Mouse (Mus musculus) kidney, embryonic 15.5 days (tissue): ENCODE results near the gene Fubp1. TPM values are rescaled to one million over a fixed set of nuclear protein-coding genes. Genes with fewer than 3 reads are reported as not detected.

Experiments used
- ATAC-seq: fragments of 200-750 bp; cut with Nextera tagmentation; replicated peaks from 2 replicates; pipeline ENCODE4 v1.8.0; 2017; ENCODE audit warnings: moderate TSS enrichment; ENCODE audit not compliant: low FRiP score
- H3K27ac ChIP-seq: fragments of 300-500 bp; sonication (generic); 2 replicates; pipeline ENCODE4 v1.5.1; 2015; ENCODE audit warnings: mild to moderate bottlenecking, inconsistent platforms
- H3K27me3 ChIP-seq: fragments of 300-500 bp; sonication (generic); 2 replicates; pipeline ENCODE4 v1.6.1; 2015; ENCODE audit warnings: inconsistent platforms
- H3K36me3 ChIP-seq: fragments of 300-500 bp; sonication (generic); 2 replicates; pipeline ENCODE4 v1.6.1; 2015; ENCODE audit warnings: inconsistent platforms
- H3K4me1 ChIP-seq: fragments of 300-500 bp; sonication (generic); 2 replicates; pipeline ENCODE4 v1.6.1; 2015; ENCODE audit warnings: inconsistent platforms
- H3K4me2 ChIP-seq: fragments of 300-500 bp; sonication (generic); 2 replicates; pipeline ENCODE4 v1.6.1; 2015; ENCODE audit warnings: moderate library complexity, mild to moderate bottlenecking, inconsistent platforms
- H3K4me3 ChIP-seq: fragments of 300-500 bp; sonication (generic); replicated peaks from 2 replicates; pipeline ENCODE4 v1.5.1; 2015; ENCODE audit warnings: mild to moderate bottlenecking, inconsistent platforms
- H3K9ac ChIP-seq: fragments of 300-500 bp; sonication (generic); 2 replicates; pipeline ENCODE4 v1.6.1; 2015; ENCODE audit warnings: mild to moderate bottlenecking, inconsistent platforms
- H3K9me3 ChIP-seq: fragments of 300-500 bp; sonication (generic); replicated peaks from 2 replicates; pipeline ENCODE4 v1.6.1; 2016; ENCODE audit warnings: inconsistent platforms
- WGBS: fragments of 180-500 bp; shearing (Covaris S2); methylation state at CpG from one replicate; pipeline ENCODE4 v1.1.7; 2015; ENCODE audit warnings: mixed read lengths; 5-methylcytosine and 5-hydroxymethylcytosine counted together
- polyA plus RNA-seq: library from polyadenylated mRNA; unstranded; fragments of >200 nt; fragmentation: Nextera tagmentation; extraction: Ambion mirVana; gene quantifications from 2 replicates; pipeline ENCODE4 v1.2.1, GENCODE M21; 2015

The Fubp1 gene
- polyA plus RNA-seq, 1 experiment from 2014 or later, result 301 TPM

GRCm38 (mm10) chr3:152265351-152266035 is 55.3 kb downstream of the Fubp1 start:
- Histone ChIP-seq H3K36me3 (no peaks in the 10 kb centered on the region), H3K4me1 (peaks cover 28% of the 10 kb centered on the region), H3K27ac (peak overlapping the region; percentile 15; the same call in 1 of the 2 replicates), H3K4me3 (peak overlapping the region; percentile 61), H3K9me3 (no peaks in the 10 kb centered on the region), H3K4me2 (peak overlapping the region; percentile 98), H3K27me3 (peaks cover 58% of the 10 kb centered on the region), H3K9ac (peak overlapping the region; percentile 64)
- under 1% methylated on average over 63 of the region's 63 CpGs for WGBS
- ATAC-seq, result peak; percentile 88

- Histone ChIP-seq H3K27me3 (peaks cover 58% of the 10 kb centered on the region), H3K27ac (peak within 1 kb of the TSS; percentile 15; the same call in 1 of the 2 replicates), H3K9ac (peak within 1 kb of the TSS; percentile 64), H3K4me3 (peak within 1 kb of the TSS; percentile 61), H3K9me3 (no peaks in the 10 kb centered on the region), H3K4me1 (peaks cover 28% of the 10 kb centered on the region), H3K36me3 (no peaks in the 10 kb centered on the region), H3K4me2 (peak within 1 kb of the TSS; percentile 98)
- WGBS, result 6% methylated on average over 13 of the region's 13 CpGs
- peak; percentile 12; the same call in 1 of the 2 replicates for ATAC-seq
Measured at GRCm38 (mm10) chr3:152266036-152266421, 55.8 kb downstream of the Fubp1 start, which contains the start of gene Nexn. Gene Nexn, minus strand, starts transcription at chr3:152266350.

DNA sequence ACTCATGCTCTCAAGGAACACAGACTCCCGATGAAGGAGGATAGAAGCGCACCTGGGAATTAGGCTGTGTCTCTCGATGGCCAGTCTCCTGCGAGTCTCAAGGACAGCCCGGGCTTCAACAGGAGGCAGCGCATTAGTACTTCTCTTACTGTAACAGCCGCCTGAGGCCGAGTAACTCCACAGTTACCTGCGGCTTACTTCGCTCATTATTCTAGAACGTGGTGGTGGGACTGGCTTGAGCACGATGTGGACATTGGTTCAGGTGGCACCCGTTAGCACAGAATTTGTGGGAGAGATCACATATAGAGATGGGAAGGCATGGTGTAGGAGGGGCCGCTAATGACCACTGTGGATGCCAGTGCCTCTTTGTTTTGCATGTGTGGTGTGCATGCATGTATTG is 57.9 kb downstream of the Fubp1 start:
- peaks cover 50% of the 10 kb centered on the region for H3K27me3 ChIP-seq
- H3K4me2 ChIP-seq, result no peak overlapping the region
- H3K27ac ChIP-seq, result no peak overlapping the region
- peaks cover 21% of the 10 kb centered on the region for H3K4me1 ChIP-seq
- ATAC-seq, result no peak
- H3K36me3 ChIP-seq, result no peaks in the 10 kb centered on the region
- H3K4me3 ChIP-seq, result no peak overlapping the region
- WGBS, result 92% methylated on average over 14 of the region's 14 CpGs
- no peak overlapping the region for H3K9ac ChIP-seq
- no peaks in the 10 kb centered on the region for H3K9me3 ChIP-seq

GRCm38 (mm10) chr3:152271071-152271710 is 61.0 kb downstream of the Fubp1 start:
- WGBS, result 86% methylated on average over 10 of the region's 10 CpGs
- Histone ChIP-seq H3K9me3 (no peaks in the 10 kb centered on the region), H3K27me3 (peaks cover 24% of the 10 kb centered on the region), H3K4me1 (peaks cover 6% of the 10 kb centered on the region), H3K4me2 (no peak overlapping the region), H3K9ac (no peak overlapping the region), H3K36me3 (peaks cover 4% of the 10 kb centered on the region; the same call in 1 of the 2 replicates), H3K4me3 (no peak overlapping the region), H3K27ac (no peak overlapping the region)
- no peak for ATAC-seq

- WGBS, result 85% methylated on average over 6 of the region's 6 CpGs
- no peaks in the 10 kb centered on the region for H3K4me1 ChIP-seq
- ATAC-seq, result no peak
- no peak overlapping the region for H3K4me2 ChIP-seq
- H3K9ac ChIP-seq, result no peak overlapping the region
- H3K27me3 ChIP-seq, result peaks cover 17% of the 10 kb centered on the region
- no peaks in the 10 kb centered on the region for H3K9me3 ChIP-seq
- H3K36me3 ChIP-seq, result peaks cover 9% of the 10 kb centered on the region; the same call in 1 of the 2 replicates
- no peak overlapping the region for H3K4me3 ChIP-seq
- H3K27ac ChIP-seq, result no peak overlapping the region
Measured at GRCm38 (mm10) chr3:152271876-152272275, 61.7 kb downstream of the Fubp1 start.

DNA sequence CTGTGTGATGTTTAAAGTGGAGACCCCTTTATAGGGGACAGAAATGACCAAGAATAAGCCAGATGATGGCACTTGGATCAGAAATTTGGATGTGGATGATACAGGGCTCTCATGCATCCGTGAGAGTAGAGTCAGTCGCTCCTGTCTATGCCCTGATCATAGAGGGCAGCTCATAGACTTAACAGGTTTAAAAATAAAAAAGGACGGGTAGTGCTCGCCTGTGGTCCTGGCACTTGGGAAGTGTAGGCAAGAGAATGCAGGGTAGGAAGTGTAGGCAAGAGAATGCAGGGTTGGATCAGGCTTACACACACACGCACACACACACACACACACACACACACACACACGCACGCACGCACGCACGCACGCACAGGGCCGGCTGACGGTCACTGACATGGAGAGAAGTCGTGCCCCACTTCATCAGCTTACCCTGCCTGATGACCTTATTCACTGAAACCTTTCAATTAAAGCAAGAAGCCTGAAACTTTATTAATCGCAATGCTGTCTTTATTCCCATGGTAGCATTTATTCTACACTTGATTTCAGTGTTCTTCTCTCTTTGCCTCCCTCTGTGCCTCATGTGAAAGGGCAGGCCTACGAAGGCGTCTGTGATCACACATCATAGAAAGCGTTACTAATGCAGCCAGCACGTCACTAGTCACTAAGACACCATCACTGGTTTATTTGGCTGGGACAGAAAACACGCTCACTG is 62.9 kb downstream of the Fubp1 start:
- Histone ChIP-seq H3K9me3 (no peaks in the 10 kb centered on the region), H3K27me3 (peaks cover 4% of the 10 kb centered on the region; the same call in 1 of the 2 replicates), H3K36me3 (peaks cover 9% of the 10 kb centered on the region; the same call in 1 of the 2 replicates), H3K4me3 (no peak overlapping the region), H3K27ac (no peak overlapping the region), H3K4me1 (no peaks in the 10 kb centered on the region), H3K9ac (no peak overlapping the region), H3K4me2 (no peak overlapping the region)
- no peak for ATAC-seq
- 83% methylated on average over 20 of the region's 20 CpGs for WGBS

DNA sequence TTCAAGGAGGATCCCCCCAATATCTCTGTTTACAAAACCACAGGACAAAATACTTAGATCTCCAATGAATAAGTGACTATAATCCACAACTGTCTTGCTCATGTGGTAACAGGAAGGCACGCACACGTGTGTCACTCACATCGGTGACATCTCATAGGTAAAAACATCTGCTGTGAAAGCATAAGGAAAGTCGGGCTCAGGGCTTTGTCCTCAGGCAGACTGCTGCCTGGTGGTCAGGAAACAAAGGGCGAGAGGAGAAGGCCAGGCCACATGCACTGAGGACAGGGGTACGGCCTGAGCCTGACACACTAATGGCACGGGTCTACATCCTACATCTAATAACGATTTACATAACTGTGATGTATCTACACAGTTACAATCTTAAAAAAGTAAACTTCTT is 64.8 kb downstream of the Fubp1 start:
- WGBS, result 81% methylated on average over 8 of the region's 8 CpGs
- no peak overlapping the region for H3K27ac ChIP-seq
- H3K4me3 ChIP-seq, result no peak overlapping the region

GRCm38 (mm10) chr3:152276935-152277334 is 66.7 kb downstream of the Fubp1 start:
- H3K27ac ChIP-seq, result no peak overlapping the region

More for the DNA sequence above, 64.8 kb downstream of the Fubp1 start:
- H3K4me2 ChIP-seq, result no peak overlapping the region
- peaks cover 9% of the 10 kb centered on the region; the same call in 1 of the 2 replicates for H3K36me3 ChIP-seq
- H3K9me3 ChIP-seq, result no peaks in the 10 kb centered on the region
- H3K9ac ChIP-seq, result no peak overlapping the region
- no peaks in the 10 kb centered on the region for H3K27me3 ChIP-seq
- no peaks in the 10 kb centered on the region for H3K4me1 ChIP-seq
- no peak for ATAC-seq

DNA sequence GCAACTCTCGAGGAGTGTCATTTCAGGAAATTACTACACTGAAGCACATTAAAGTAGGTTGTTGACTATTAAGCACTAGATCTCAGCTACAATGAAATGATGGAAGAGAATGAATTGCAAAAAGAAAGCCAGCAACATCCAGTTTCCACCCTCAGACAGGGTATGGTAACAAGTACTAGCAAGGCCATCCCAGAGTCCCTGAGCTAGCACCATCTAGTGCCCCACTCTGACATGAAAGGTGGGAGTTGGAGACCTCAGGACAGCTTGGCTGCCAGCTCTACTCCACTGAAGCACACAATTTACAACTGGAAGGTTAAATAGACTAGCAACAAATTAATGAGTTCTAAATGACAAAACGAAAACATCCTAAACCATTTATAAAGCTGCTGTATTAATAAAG is 67.7 kb downstream of the Fubp1 start:
- peaks cover 25% of the 10 kb centered on the region for H3K36me3 ChIP-seq
- H3K4me3 ChIP-seq, result no peak overlapping the region
- H3K9ac ChIP-seq, result no peak overlapping the region
- H3K9me3 ChIP-seq, result no peaks in the 10 kb centered on the region
- no peaks in the 10 kb centered on the region for H3K27me3 ChIP-seq
- no peak overlapping the region for H3K27ac ChIP-seq
- H3K4me2 ChIP-seq, result no peak overlapping the region
- H3K4me1 ChIP-seq, result no peaks in the 10 kb centered on the region
- peak; percentile 78; the same call in 1 of the 2 replicates for ATAC-seq
- WGBS, result 52% methylated on average over 2 of the region's 2 CpGs

More at GRCm38 (mm10) chr3:152276935-152277334, 66.7 kb downstream of the Fubp1 start:
- H3K4me3 ChIP-seq, result no peak overlapping the region
- 95% methylated on average over 3 of the region's 3 CpGs for WGBS
- no peaks in the 10 kb centered on the region for H3K4me1 ChIP-seq
- no peak overlapping the region for H3K9ac ChIP-seq
- ATAC-seq, result no peak
- no peaks in the 10 kb centered on the region for H3K27me3 ChIP-seq
- H3K4me2 ChIP-seq, result no peak overlapping the region
- peaks cover 19% of the 10 kb centered on the region for H3K36me3 ChIP-seq
- no peaks in the 10 kb centered on the region for H3K9me3 ChIP-seq

GRCm38 (mm10) chr3:152278431-152278830 is 68.2 kb downstream of the Fubp1 start:
- Histone ChIP-seq H3K27me3 (no peaks in the 10 kb centered on the region), H3K4me1 (no peaks in the 10 kb centered on the region), H3K27ac (no peak overlapping the region), H3K9ac (no peak overlapping the region), H3K4me2 (no peak overlapping the region), H3K4me3 (no peak overlapping the region), H3K36me3 (peaks cover 29% of the 10 kb centered on the region), H3K9me3 (no peaks in the 10 kb centered on the region)
- ATAC-seq, result peak; percentile 70
- WGBS, result 24% methylated on average over 2 of the region's 2 CpGs

DNA sequence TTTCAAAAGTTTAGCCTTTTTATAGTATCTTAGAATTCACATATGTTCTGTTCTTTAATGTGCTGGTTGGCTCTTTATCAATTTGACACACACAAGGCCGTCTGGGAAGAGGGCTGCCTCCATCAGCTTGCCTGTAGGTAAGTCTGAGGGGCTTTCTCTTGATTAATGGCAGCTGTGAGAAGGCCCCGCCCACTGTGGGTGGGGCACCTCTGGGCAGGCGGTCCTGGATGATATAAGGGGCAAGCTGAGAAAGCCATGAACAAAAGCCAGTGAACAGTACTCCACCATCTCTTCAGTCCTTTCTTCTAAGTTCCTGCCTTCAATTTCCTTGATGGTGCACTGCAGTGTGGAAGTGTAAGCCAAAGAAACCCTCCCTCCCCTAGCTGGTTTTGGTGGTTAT is 71.9 kb downstream of the Fubp1 start:
- H3K9ac ChIP-seq, result no peak overlapping the region
- no peak overlapping the region for H3K4me3 ChIP-seq
- no peaks in the 10 kb centered on the region for H3K4me1 ChIP-seq
- no peak overlapping the region for H3K27ac ChIP-seq
- H3K4me2 ChIP-seq, result no peak overlapping the region
- peaks cover 49% of the 10 kb centered on the region for H3K36me3 ChIP-seq
- 34% methylated on average over 3 of the region's 3 CpGs for WGBS
- no peak for ATAC-seq
- no peaks in the 10 kb centered on the region for H3K27me3 ChIP-seq
- H3K9me3 ChIP-seq, result no peaks in the 10 kb centered on the region

GRCm38 (mm10) chr3:152284306-152284705 is 74.1 kb downstream of the Fubp1 start:
- H3K9me3 ChIP-seq, result no peaks in the 10 kb centered on the region
- H3K4me2 ChIP-seq, result no peak overlapping the region
- no peaks in the 10 kb centered on the region for H3K4me1 ChIP-seq
- H3K9ac ChIP-seq, result no peak overlapping the region
- no peak overlapping the region for H3K4me3 ChIP-seq
- peaks cover 63% of the 10 kb centered on the region for H3K36me3 ChIP-seq
- ATAC-seq, result no peak
- 98% methylated on average over 1 of the region's 1 CpGs for WGBS
- H3K27me3 ChIP-seq, result no peaks in the 10 kb centered on the region
- no peak overlapping the region for H3K27ac ChIP-seq
